Mouse (Mus musculus): Measurements from ENCODE around the gene Ppp1r1b. TPM values are rescaled to one million over a fixed set of nuclear protein-coding genes. Genes with fewer than 3 reads are reported as not detected.

Gene Ppp1r1b
- total RNA-seq, 2 experiments from 2014 or later = 1.00 to 1.7 TPM

DNA sequence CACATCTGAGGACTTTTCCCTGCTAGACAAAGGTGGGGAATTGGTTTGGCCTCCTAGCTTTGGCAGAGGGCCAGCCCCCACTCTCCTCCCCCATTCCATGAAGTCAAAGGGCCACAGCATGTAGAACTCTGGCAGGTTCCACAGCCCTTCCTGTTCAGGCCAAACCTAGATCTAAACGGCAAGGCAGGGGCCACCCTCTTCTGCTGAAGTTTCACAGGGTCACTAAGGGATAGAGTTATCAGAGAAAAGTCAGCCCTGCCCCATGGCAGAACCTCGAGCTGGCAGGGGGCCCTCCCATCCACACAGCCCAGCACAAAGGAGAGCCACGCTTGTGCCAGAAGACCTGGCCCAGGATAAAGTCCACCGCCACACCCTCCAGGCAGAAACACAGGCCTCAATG lies 46.8 kb downstream of the Ppp1r1b start:
- no peak for DNase-seq

DNA sequence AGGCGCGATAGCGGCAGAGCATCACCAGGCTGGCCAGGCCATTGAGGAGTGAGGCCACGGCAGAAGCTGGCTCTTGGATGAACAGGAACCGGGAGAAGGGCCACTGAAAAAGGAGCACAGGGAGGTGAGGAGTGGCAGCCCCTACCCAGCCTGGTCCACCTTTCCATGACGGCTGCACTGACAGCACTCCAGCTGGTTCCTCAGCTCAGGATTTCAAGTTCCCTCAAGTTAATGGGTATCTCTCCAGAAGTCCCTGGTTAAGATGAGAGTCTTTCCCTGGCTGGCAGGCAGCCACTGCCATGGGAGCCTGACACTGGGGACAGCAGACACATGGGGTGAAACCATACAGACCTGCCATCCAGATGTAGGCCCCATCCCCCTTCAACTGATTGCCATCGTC lies 49.7 kb downstream of the Ppp1r1b start:
- no peak for DNase-seq

DNA sequence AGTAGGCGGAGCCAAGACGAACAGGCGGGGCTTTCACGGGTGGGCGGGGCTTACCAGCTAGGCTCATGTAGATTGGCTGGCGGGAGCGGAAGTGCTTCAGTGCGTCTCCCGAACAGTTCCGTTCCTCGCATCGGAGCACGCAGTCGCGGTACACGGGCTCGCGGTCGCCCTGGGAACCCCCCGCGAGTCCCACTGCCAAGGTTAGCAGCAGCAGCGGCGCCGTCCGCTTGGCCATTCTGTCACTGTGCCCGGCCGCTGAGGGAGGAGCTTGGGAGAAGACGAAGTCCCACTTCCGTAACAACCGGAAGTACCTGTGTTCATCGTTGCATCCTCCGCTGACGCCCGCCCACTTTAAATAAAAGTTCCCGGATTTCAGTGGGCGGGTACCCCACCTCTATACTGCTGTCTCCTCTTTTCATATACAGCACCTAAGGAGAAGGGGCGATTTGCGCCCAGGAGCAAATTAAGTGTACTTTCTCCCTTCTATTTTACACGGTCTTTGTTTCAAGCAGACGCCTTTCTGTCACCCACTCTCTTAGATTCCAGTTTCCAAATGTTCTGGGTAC lies 52.0 kb downstream of the Ppp1r1b start, which contains the start of gene Pgap3:
TSS of gene Pgap3 (minus strand) at position 330 of the 566 bp plus-strand sequence.
- peak; percentile 92 for DNase-seq

DNA sequence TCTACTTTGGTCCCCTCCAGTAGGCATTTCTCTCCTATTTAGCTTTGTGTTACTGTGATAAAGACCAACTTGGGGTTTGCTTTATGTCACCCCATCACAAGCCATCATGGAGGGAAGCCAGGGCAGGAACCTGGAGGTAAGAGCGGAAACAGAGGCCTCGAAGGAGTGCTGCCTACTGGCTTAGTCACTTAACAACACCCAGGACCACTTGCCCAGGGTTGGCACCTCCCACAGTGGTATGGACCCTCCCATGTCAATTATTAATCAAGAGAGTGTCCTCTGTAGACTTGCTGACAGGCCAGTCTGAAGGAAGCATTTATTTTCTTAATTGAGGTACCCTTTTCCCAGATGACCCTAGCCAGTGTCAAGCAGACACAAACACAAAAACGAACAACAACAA lies 52.6 kb downstream of the Ppp1r1b start:
- no peak for DNase-seq

DNA sequence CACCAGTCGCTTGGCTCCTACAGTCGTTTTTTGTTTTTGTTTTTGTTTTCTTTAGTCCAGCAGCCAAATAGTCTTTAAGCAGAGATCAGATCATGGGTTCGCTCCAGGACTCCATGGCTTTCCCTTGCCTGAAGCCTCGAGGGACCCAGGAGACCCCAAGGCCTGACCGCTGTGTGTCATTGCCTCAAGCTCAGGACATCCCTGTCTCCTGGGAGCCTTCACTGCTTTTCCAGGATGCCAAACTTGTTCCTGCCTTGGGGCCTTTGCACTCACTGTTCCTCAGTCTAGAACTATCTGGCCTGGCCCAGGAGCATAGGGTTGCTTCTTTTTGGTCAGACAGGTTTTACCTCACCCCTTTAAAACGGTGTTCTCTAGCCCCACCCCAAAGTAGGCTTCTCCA lies 58.4 kb downstream of the Ppp1r1b start:
- DNase-seq = no peak

Other genes starting within 250 kb of the Ppp1r1b start
- gene Fbxl20, start 198.0 kb upstream of the Ppp1r1b start, total RNA-seq (2021) = 10 to 100 TPM; 29.5 to 33.0 TPM
- 10 to 100 TPM; 45.3 to 59.4 TPM for gene Med1, start 155.1 kb upstream of the Ppp1r1b start, total RNA-seq (2021)
- 10 to 100 TPM; 38.5 to 41.9 TPM for gene Cdk12, start 145.3 kb upstream of the Ppp1r1b start, total RNA-seq (2021)
- not detected for gene Neurod2, start 18.8 kb upstream of the Ppp1r1b start, total RNA-seq (2021)
- gene Stard3, start 10.0 kb downstream of the Ppp1r1b start, total RNA-seq (2021) = 10 to 100 TPM; 25.3 to 25.6 TPM
- gene Tcap, start 35.4 kb downstream of the Ppp1r1b start, total RNA-seq (2021) = 100 to 1,000 TPM in 1 of 2 experiments, 10 to 100 TPM in 1; 18.1 to 119 TPM
- gene Pnmt, start 38.0 kb downstream of the Ppp1r1b start, total RNA-seq (2021) = 100 to 1,000 TPM; 442 to 819 TPM
- 1 to 10 TPM; 4.9 to 6.8 TPM for gene Pgap3, start 52.1 kb downstream of the Ppp1r1b start, total RNA-seq (2021)
- gene Erbb2, start 64.1 kb downstream of the Ppp1r1b start, total RNA-seq (2021) = 1 to 10 TPM; 6.0 to 7.6 TPM
- 10 to 100 TPM; 58.0 to 62.5 TPM for gene Mien1, start 90.6 kb downstream of the Ppp1r1b start, total RNA-seq (2021)
- 10 to 100 TPM in 1 of 2 experiments, 1 to 10 TPM in 1; 6.9 to 11.1 TPM for gene Grb7, start 98.0 kb downstream of the Ppp1r1b start, total RNA-seq (2021)
- gene Ikzf3, start 197.6 kb downstream of the Ppp1r1b start, total RNA-seq (2021) = 1 to 10 TPM; 3.2 to 4.5 TPM
- under 1 TPM in 1 of 2 experiments, not detected in 1; 0.48 TPM for gene Zpbp2, start 202.7 kb downstream of the Ppp1r1b start, total RNA-seq (2021)
- 100 to 1,000 TPM; 135 to 143 TPM for gene Ormdl3, start 239.0 kb downstream of the Ppp1r1b start, total RNA-seq (2021)
- gene Lrrc3c, start 249.9 kb downstream of the Ppp1r1b start, total RNA-seq (2021) = not detected

All from adrenal gland, postnatal 10 days (tissue).